ENCODE assay signal across 21 mouse cellular contexts in the genomic region with DNA sequence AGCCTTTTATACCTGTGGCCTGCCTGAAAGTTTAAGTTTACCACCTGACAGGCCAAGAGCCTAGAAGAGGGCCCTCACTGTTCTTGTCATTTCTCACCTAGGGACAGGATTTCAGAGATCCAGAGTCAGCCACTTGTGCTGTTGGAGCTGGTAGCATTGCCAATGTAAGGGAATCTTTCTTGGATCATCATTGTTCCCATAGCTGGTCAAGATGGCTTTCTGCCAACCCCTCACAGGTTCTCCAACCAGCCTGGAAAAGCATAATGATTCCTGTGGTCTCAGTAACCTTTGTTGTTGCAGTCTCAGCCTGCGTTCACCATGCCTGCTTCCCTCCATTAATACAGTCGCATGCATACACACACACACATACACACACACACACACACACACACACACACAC.
"Had no signal": no experiment of that assay in that cellular context is flagged by ENCODE, and none has a peak within 500 bp of the region (broad histone marks: within the 10 kb centered on the region; RNA-seq: fewer than 3 reads in every experiment).

No protein-coding gene starts in this region.

- H3K9me3 ChIP-seq: limb, embryonic 13.5 days; liver, embryonic 12.5 days; liver, embryonic 15.5 days; lung, embryonic 15.5 days; megakaryocyte, embryonic 14.5 days; midbrain, embryonic 10.5 days; midbrain, embryonic 15.5 days; neural tube, embryonic 12.5 days; neural tube, embryonic 15.5 days had no signal

- H3K4me2 ChIP-seq: limb, embryonic 13.5 days; liver, embryonic 12.5 days; liver, embryonic 15.5 days; lung, embryonic 15.5 days; midbrain, embryonic 15.5 days; neural tube, embryonic 12.5 days; neural tube, embryonic 15.5 days had no signal

- DNase-seq: kidney, postnatal 14 days; kidney, postnatal 4 days; left cerebral cortex, postnatal 4 days; liver; lung, adult 18-20 months; lung, postnatal 10 days; lung, postnatal 36 days; right cerebral cortex, adult 18-20 months; right cerebral cortex, postnatal 14 days; right cerebral cortex, postnatal 4 days; thymus, postnatal 25 days had no signal

- ATAC-seq: liver, embryonic 12.5 days; midbrain, embryonic 15.5 days had no signal

- H3K27me3 ChIP-seq: limb, embryonic 13.5 days; liver, embryonic 12.5 days; liver, embryonic 15.5 days; lung, embryonic 15.5 days; megakaryocyte, embryonic 14.5 days; midbrain, embryonic 15.5 days; neural tube, embryonic 12.5 days; neural tube, embryonic 15.5 days had no signal

- H3K27ac ChIP-seq: limb, embryonic 13.5 days; liver, embryonic 12.5 days; liver, embryonic 15.5 days; lung, embryonic 15.5 days; midbrain, embryonic 10.5 days; midbrain, embryonic 15.5 days; neural tube, embryonic 12.5 days; neural tube, embryonic 15.5 days; stomach, postnatal 0 days had no signal

- H3K4me1 ChIP-seq: limb, embryonic 13.5 days; liver, embryonic 12.5 days; liver, embryonic 15.5 days; lung, embryonic 15.5 days; megakaryocyte, embryonic 14.5 days; midbrain, embryonic 15.5 days; neural tube, embryonic 12.5 days; neural tube, embryonic 15.5 days had no signal

- H3K36me3 ChIP-seq: limb, embryonic 13.5 days; liver, embryonic 12.5 days; liver, embryonic 15.5 days; lung, embryonic 15.5 days; midbrain, embryonic 10.5 days; midbrain, embryonic 15.5 days; neural tube, embryonic 12.5 days; neural tube, embryonic 15.5 days had no signal

- H3K4me3 ChIP-seq: limb, embryonic 13.5 days; liver, embryonic 12.5 days; liver, embryonic 15.5 days; lung, embryonic 15.5 days; megakaryocyte, embryonic 14.5 days; midbrain, embryonic 10.5 days; midbrain, embryonic 15.5 days; neural tube, embryonic 12.5 days; neural tube, embryonic 15.5 days had no signal

- H3K9ac ChIP-seq: limb, embryonic 13.5 days; liver, embryonic 12.5 days; liver, embryonic 15.5 days; lung, embryonic 15.5 days; midbrain, embryonic 15.5 days; neural tube, embryonic 12.5 days; neural tube, embryonic 15.5 days had no signal
